Mouse (Mus musculus) skeletal muscle tissue, adult 2 months (tissue): ENCODE measurements around the gene Olfr520.
A peak's percentile ranks its signal among the peaks of the same experiment; 100 is the strongest.
"Not testable (repeated sequence)": the region's sequence is repeated elsewhere in the genome, so short reads cannot be mapped to it uniquely, and the experiment has no call there.

Source experiments
- DNase-seq: peaks from one replicate; pipeline ENCODE4 v3.0.0-alpha.2; 2012; ENCODE audit warnings: low read depth, low spot score

Olfr520 gene

GRCm38 (mm10) chr7:99711166-99711565, 18.9 kb upstream of the Olfr520 start, which contains the start of gene Slco2b1:
Slco2b1 (minus strand) TSS chr7:99711340.
- no peak for DNase-seq

- DNase-seq, result no peak
Observed at GRCm38 (mm10) chr7:99712431-99712830, 17.6 kb upstream of the Olfr520 start.

GRCm38 (mm10) chr7:99716536-99716935, 13.5 kb upstream of the Olfr520 start:
- peak; percentile 38 for DNase-seq

- DNase-seq, result no peak
Observed at GRCm38 (mm10) chr7:99734612-99735011, 4.5 kb downstream of the Olfr520 start.

- not testable (repeated sequence) for DNase-seq
Observed at GRCm38 (mm10) chr7:99735491-99735890, 5.4 kb downstream of the Olfr520 start.

GRCm38 (mm10) chr7:99739276-99739675, 9.2 kb downstream of the Olfr520 start:
- no peak for DNase-seq

- no peak for DNase-seq
Observed at GRCm38 (mm10) chr7:99763207-99763606, 33.1 kb downstream of the Olfr520 start, which contains the start of gene Olfr521. Olfr521 (plus strand) TSS chr7:99763507.

- no peak for DNase-seq
Observed at GRCm38 (mm10) chr7:99781385-99781784, 51.3 kb downstream of the Olfr520 start.

GRCm38 (mm10) chr7:99781916-99782315, 51.8 kb downstream of the Olfr520 start:
- DNase-seq, result no peak

- no peak for DNase-seq
Observed at GRCm38 (mm10) chr7:99783421-99783820, 53.3 kb downstream of the Olfr520 start.

GRCm38 (mm10) chr7:99785553-99785952, 55.5 kb downstream of the Olfr520 start:
- no peak for DNase-seq
